ENCODE assay signal across 8 mouse cellular contexts in genomic region chr10:127604465-127605250, GRCm38 (mm10). TPM values are rescaled to one million over a fixed set of nuclear protein-coding genes. Genes with fewer than 3 reads are reported as not detected.
DNase-seq lines count a peak whose midpoint lies in the region; ATAC-seq and TF ChIP-seq lines count a peak whose summit lies in the region.

No protein-coding gene starts in this region.

- 72% methylated on average over 15 of the region's 15 CpGs for WGBS in midbrain, postnatal 0 days
- 74% methylated on average over 15 of the region's 15 CpGs for WGBS in midbrain, embryonic 11.5 days
- 27% methylated on average over 15 of the region's 15 CpGs for WGBS in lung, postnatal 0 days
- 76% methylated on average over 15 of the region's 15 CpGs for WGBS in midbrain, embryonic 10.5 days

- TF ChIP-seq EP300 in lung, postnatal 0 days (IDR thresholded peaks at IDR 0.05): peak; percentile 46; the same call in 1 of the 2 replicates

- ATAC-seq in midbrain, postnatal 0 days (ENCODE audit: low FRiP score): no peak
- ATAC-seq in midbrain, embryonic 11.5 days (ENCODE audit: low FRiP score): no peak
- peak; percentile 65 for ATAC-seq in lung, postnatal 0 days
- no peak for ATAC-seq in erythroid progenitor cell, adult 5-6 weeks (replicated peaks; ENCODE audit: low FRiP score, poor library complexity, severe bottlenecking)
- ATAC-seq in inflammation-experienced regulatory T-cells, adult 6 months: no peak

- H3K4me2 ChIP-seq in midbrain, postnatal 0 days (ENCODE audit: low read depth, low read length, poor library complexity, severe bottlenecking): no peak overlapping the region
- H3K4me2 ChIP-seq in midbrain, embryonic 11.5 days: no peak overlapping the region
- H3K4me2 ChIP-seq in lung, postnatal 0 days (replicated peaks; ENCODE audit: low read depth, low read length): no peak overlapping the region

- H3K27me3 ChIP-seq in midbrain, postnatal 0 days (ENCODE audit: insufficient read depth, low read length): no peaks in the 10 kb centered on the region
- H3K27me3 ChIP-seq in midbrain, embryonic 11.5 days (ENCODE audit: control insufficient read depth, insufficient read depth, low read length): no peaks in the 10 kb centered on the region
- no peaks in the 10 kb centered on the region for H3K27me3 ChIP-seq in lung, postnatal 0 days (replicated peaks; ENCODE audit: insufficient read depth, low read length)
- H3K27me3 ChIP-seq in midbrain, embryonic 10.5 days (ENCODE audit: low read depth, poor library complexity, severe bottlenecking): no peaks in the 10 kb centered on the region

- no peak for TF ChIP-seq CTCF in midbrain, postnatal 0 days (IDR thresholded peaks at IDR 0.05)
- no peak for TF ChIP-seq CTCF in lung, postnatal 0 days (IDR thresholded peaks at IDR 0.05)

- H3K4me3 ChIP-seq in midbrain, postnatal 0 days (ENCODE audit: low read depth, low read length): no peak overlapping the region
- no peak overlapping the region for H3K4me3 ChIP-seq in midbrain, embryonic 11.5 days (ENCODE audit: low read depth, low read length)
- no peak overlapping the region for H3K4me3 ChIP-seq in brown adipose tissue, adult 24 weeks (ENCODE audit: insufficient read depth, low read depth, low read length)
- no peak overlapping the region for H3K4me3 ChIP-seq in lung, postnatal 0 days (ENCODE audit: low read depth, low read length)
- H3K4me3 ChIP-seq in midbrain, embryonic 10.5 days: no peak overlapping the region

- no peaks in the 10 kb centered on the region for H3K9me3 ChIP-seq in midbrain, postnatal 0 days (ENCODE audit: low read length)
- no peaks in the 10 kb centered on the region for H3K9me3 ChIP-seq in midbrain, embryonic 11.5 days (ENCODE audit: control insufficient read depth, low read length)
- H3K9me3 ChIP-seq in lung, postnatal 0 days (ENCODE audit: low read length): no peaks in the 10 kb centered on the region
- H3K9me3 ChIP-seq in midbrain, embryonic 10.5 days (replicated peaks): no peaks in the 10 kb centered on the region

- H3K4me1 ChIP-seq in midbrain, postnatal 0 days (ENCODE audit: insufficient read depth, low read length): no peaks in the 10 kb centered on the region
- peaks cover under 1% of the 10 kb centered on the region; the same call in 1 of the 2 replicates for H3K4me1 ChIP-seq in midbrain, embryonic 11.5 days (ENCODE audit: control insufficient read depth, insufficient read depth, low read length)
- H3K4me1 ChIP-seq in brown adipose tissue, adult 24 weeks (ENCODE audit: control insufficient read depth, insufficient read depth, insufficient read length, low read length): peaks cover 37% of the 10 kb centered on the region
- H3K4me1 ChIP-seq in lung, postnatal 0 days (ENCODE audit: insufficient read depth, low read depth, low read length): peaks cover 11% of the 10 kb centered on the region; the same call in 1 of the 2 replicates
- H3K4me1 ChIP-seq in midbrain, embryonic 10.5 days: peaks cover 10% of the 10 kb centered on the region

- no peak overlapping the region for H3K9ac ChIP-seq in midbrain, postnatal 0 days (replicated peaks; ENCODE audit: low read length, poor library complexity, severe bottlenecking)
- no peak overlapping the region for H3K9ac ChIP-seq in midbrain, embryonic 11.5 days (ENCODE audit: low read length)
- no peak overlapping the region for H3K9ac ChIP-seq in lung, postnatal 0 days (replicated peaks; ENCODE audit: low read depth)

- H3K36me3 ChIP-seq in midbrain, postnatal 0 days (ENCODE audit: insufficient read depth, low read length): peaks cover 68% of the 10 kb centered on the region
- H3K36me3 ChIP-seq in midbrain, embryonic 11.5 days (ENCODE audit: control insufficient read depth, insufficient read depth, low read length): peaks cover 16% of the 10 kb centered on the region
- no peaks in the 10 kb centered on the region for H3K36me3 ChIP-seq in lung, postnatal 0 days (ENCODE audit: insufficient read depth, low read length)
- H3K36me3 ChIP-seq in midbrain, embryonic 10.5 days: peaks cover 95% of the 10 kb centered on the region

- peak; percentile 16 for DNase-seq in midbrain, postnatal 0 days (ENCODE audit: low spot score)
- no peak for DNase-seq in midbrain, embryonic 11.5 days (ENCODE audit: low spot score, missing footprints)
- DNase-seq in kidney, adult 8-10 months: peak; percentile 64 to 65
- DNase-seq in lung, postnatal 0 days (ENCODE audit: low spot score): peak; percentile 88
- no peak for DNase-seq in midbrain, embryonic 10.5 days (ENCODE audit: low spot score)

- H3K27ac ChIP-seq in midbrain, postnatal 0 days (ENCODE audit: low read depth, low read length): no peak overlapping the region
- H3K27ac ChIP-seq in midbrain, embryonic 11.5 days (ENCODE audit: low read depth, low read length): no peak overlapping the region
- peak overlapping the region; percentile 50 for H3K27ac ChIP-seq in brown adipose tissue, adult 24 weeks (replicated peaks; ENCODE audit: low read depth, low read length)
- H3K27ac ChIP-seq in lung, postnatal 0 days (ENCODE audit: low read length): peak overlapping the region; percentile 66
- no peak overlapping the region for H3K27ac ChIP-seq in midbrain, embryonic 10.5 days (replicated peaks)

RNA-seq across cellular contexts. Expression of gene Lrp1, which starts 16.3 kb away (rescaled TPM):
- 297 and 319 TPM in 2 replicates for total RNA-seq in midbrain, postnatal 0 days (2014; rRNA removed)
- polyA plus RNA-seq in midbrain, postnatal 0 days (2015; fragmentation: Nextera tagmentation; extraction: Ambion mirVana): 79.8 and 84.4 TPM in 2 replicates
- polyA plus RNA-seq in midbrain, embryonic 11.5 days (2014; fragmentation: Nextera tagmentation; extraction: Ambion mirVana): 52.2 and 58.8 TPM in 2 replicates
- 43.8 and 47.2 TPM in 2 replicates for polyA plus RNA-seq in brown adipose tissue, adult 24 weeks (2012; ENCODE audit: insufficient read depth, insufficient read length, missing spikeins)
- polyA plus RNA-seq in lung, postnatal 0 days (2015; fragmentation: Nextera tagmentation; extraction: Ambion mirVana): 71.0 and 75.4 TPM in 2 replicates
- total RNA-seq in erythroid progenitor cell, adult 5-6 weeks (2015; ENCODE audit: low replicate concordance): 19.7 and 21.6 TPM in 2 replicates
- total RNA-seq in erythroid progenitor cell, adult 5-6 weeks (2017; ENCODE audit: low replicate concordance): 11.5 and 13.1 TPM in 2 replicates
- 1 to 10 TPM in 1 of 3 experiments, under 1 TPM in 1, not detected in 1; 0.04 to 1.4 TPM for polyA plus RNA-seq in inflammation-experienced regulatory T-cells, adult 6 months (2017; shearing (Covaris generic))
- 54.9 and 69.8 TPM in 2 replicates for polyA plus RNA-seq in midbrain, embryonic 10.5 days (2016; fragmentation: Nextera tagmentation; extraction: Ambion mirVana)

RNA-seq across cellular contexts. Expression of gene Stat6, which starts 38.1 kb away (rescaled TPM):
- 6.1 and 10.2 TPM in 2 replicates for total RNA-seq in midbrain, postnatal 0 days (2014; rRNA removed)
- polyA plus RNA-seq in midbrain, postnatal 0 days (2015; fragmentation: Nextera tagmentation; extraction: Ambion mirVana): 3.9 and 4.3 TPM in 2 replicates
- 5.7 and 6.9 TPM in 2 replicates for polyA plus RNA-seq in midbrain, embryonic 11.5 days (2014; fragmentation: Nextera tagmentation; extraction: Ambion mirVana)
- 24.7 and 28.8 TPM in 2 replicates for polyA plus RNA-seq in brown adipose tissue, adult 24 weeks (2012; ENCODE audit: insufficient read depth, insufficient read length, missing spikeins)
- polyA plus RNA-seq in lung, postnatal 0 days (2015; fragmentation: Nextera tagmentation; extraction: Ambion mirVana): 39.1 and 41.9 TPM in 2 replicates
- total RNA-seq in erythroid progenitor cell, adult 5-6 weeks (2015; ENCODE audit: low replicate concordance): 11.5 and 26.8 TPM in 2 replicates
- 11.3 and 16.6 TPM in 2 replicates for total RNA-seq in erythroid progenitor cell, adult 5-6 weeks (2017; ENCODE audit: low replicate concordance)
- polyA plus RNA-seq in inflammation-experienced regulatory T-cells, adult 6 months (2017; shearing (Covaris generic)): 100 to 1,000 TPM; 148 to 195 (median 176) TPM
- 8.2 and 8.9 TPM in 2 replicates for polyA plus RNA-seq in midbrain, embryonic 10.5 days (2016; fragmentation: Nextera tagmentation; extraction: Ambion mirVana)

Comparison
In these comparisons a context has a peak if more than half of its experiments do, and no peak if none do; other contexts are left out.
1. DNase-seq: peak in midbrain, postnatal 0 days (single experiment), kidney, adult 8-10 months (2 of 2) and lung, postnatal 0 days (single experiment); none in midbrain, embryonic 11.5 days (single experiment) and midbrain, embryonic 10.5 days (single experiment).
2. H3K27ac ChIP-seq: peak in brown adipose tissue, adult 24 weeks (single experiment) and lung, postnatal 0 days (single experiment); none in midbrain, postnatal 0 days (single experiment), midbrain, embryonic 11.5 days (single experiment) and midbrain, embryonic 10.5 days (single experiment).
3. RNA of gene Lrp1, which starts 16.3 kb away (polyA plus RNA-seq): 79.8 to 84.4 TPM in midbrain, postnatal 0 days, 71.0 to 75.4 TPM in lung, postnatal 0 days, 52.2 to 58.8 TPM in midbrain, embryonic 11.5 days, 54.9 to 69.8 TPM in midbrain, embryonic 10.5 days and 43.8 to 47.2 TPM in brown adipose tissue, adult 24 weeks; 0.04 to 1.4 TPM in inflammation-experienced regulatory T-cells, adult 6 months; every median in the first group is over 10 times any median in the second.